Mouse (Mus musculus): ENCODE measurements around the gene Sufu. TPM values are rescaled to one million over a fixed set of nuclear protein-coding genes. Genes with fewer than 3 reads are reported as not detected.
A peak's percentile ranks its signal among the peaks of the same experiment; 100 is the strongest.

The Sufu gene
- total and polyA plus RNA-seq, 3 experiments = 8.7 to 11.0 (median 10.6) TPM

DNA sequence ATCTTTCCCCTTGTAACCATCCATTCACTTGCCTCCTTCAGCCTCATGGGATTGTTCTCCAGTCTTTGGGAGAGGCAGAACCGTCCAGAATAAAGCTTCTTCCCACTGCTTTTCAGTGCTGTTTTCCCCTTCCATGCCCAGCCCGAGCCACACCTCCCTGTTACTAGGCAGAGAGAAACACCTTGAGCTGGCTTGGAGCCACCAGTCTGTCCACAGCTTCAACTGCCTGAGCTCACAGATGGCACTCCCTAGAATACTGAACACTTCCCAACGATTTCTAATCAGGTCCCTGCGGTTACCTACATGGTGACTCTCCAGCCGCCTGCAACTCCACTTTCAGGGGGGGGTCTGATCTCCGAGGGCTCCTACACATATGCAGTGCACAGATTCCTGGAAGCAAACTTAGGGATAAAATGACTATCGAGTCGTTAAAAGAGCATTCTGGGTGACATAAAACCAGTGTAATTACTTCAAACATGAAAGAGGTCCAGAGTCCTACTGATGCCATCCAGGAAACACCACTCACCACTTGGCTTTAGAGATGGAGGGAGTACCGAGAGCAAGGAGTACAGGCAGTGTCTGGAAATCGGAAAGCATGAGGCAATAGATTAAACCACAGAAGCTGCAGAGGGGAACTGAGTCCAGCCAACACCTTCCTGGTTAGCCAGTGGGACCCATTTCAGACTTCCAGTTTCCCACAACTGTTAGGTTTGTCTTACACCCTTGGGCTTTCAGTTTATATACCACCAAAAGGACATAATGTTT lies 46.3 kb upstream of the Sufu start, which contains the start of gene 2310034G01Rik:
Gene 2310034G01Rik, minus strand, starts transcription at position 135 of the 765 bp plus-strand sequence.
- DNase-seq = no peak
- 47% methylated on average over 10 of the region's 10 CpGs for WGBS
- Histone ChIP-seq H3K79me2 (replicated peaks; ENCODE audit: control insufficient read depth, insufficient read depth, low read length) (no peaks in the 10 kb centered on the region), H3K9ac (ENCODE audit: low read depth, low read length) (peak within 1 kb of the TSS; percentile 76), H3K27me3 (ENCODE audit: control insufficient read depth, insufficient read depth, low read length) (no peaks in the 10 kb centered on the region), H3K36me3 (ENCODE audit: control insufficient read depth, insufficient read depth, low read length) (no peaks in the 10 kb centered on the region), H3K27ac (peak within 1 kb of the TSS; percentile 71), H3K4me1 (ENCODE audit: control insufficient read depth, insufficient read depth, low read length) (no peaks in the 10 kb centered on the region), H3K4me3 (peak within 1 kb of the TSS; percentile 68)
- TF ChIP-seq CTCF (IDR thresholded peaks at IDR 0.05) (no peak), EP300 (IDR thresholded peaks at IDR 0.05; ENCODE audit: insufficient read depth, low read depth, low read length) (no peak), POLR2A (IDR thresholded peaks at IDR 0.05; ENCODE audit: insufficient read depth, low read depth, low read length) (no peak)
- intact Hi-C loops (cut with DNase I) = no loop called here

- WGBS = under 1% methylated on average over 29 of the region's 29 CpGs
- H3K36me3 ChIP-seq (ENCODE audit: control insufficient read depth, insufficient read depth, low read length) = no peaks in the 10 kb centered on the region
- no peaks in the 10 kb centered on the region for H3K27me3 ChIP-seq (ENCODE audit: control insufficient read depth, insufficient read depth, low read length)
- peak overlapping the region; percentile 64 for H3K4me3 ChIP-seq
- peaks cover 1% of the 10 kb centered on the region; the same call in 1 of the 2 replicates for H3K4me1 ChIP-seq (ENCODE audit: control insufficient read depth, insufficient read depth, low read length)
- no peak for TF ChIP-seq CTCF (IDR thresholded peaks at IDR 0.05)
- TF ChIP-seq EP300 (IDR thresholded peaks at IDR 0.05; ENCODE audit: insufficient read depth, low read depth, low read length) = 0 out of 2 replicates have a peak, but pooled peaks have one; percentile 31
- TF ChIP-seq POLR2A (IDR thresholded peaks at IDR 0.05; ENCODE audit: insufficient read depth, low read depth, low read length) = 0 out of 2 replicates have a peak, but pooled peaks have one; percentile 54
- intact Hi-C loops (cut with DNase I) = loop anchor here (1.0 kb wide), 1 partner anchor 17 kb away; no protein-coding TSS in a partner anchor
- peak overlapping the region; percentile 48 for H3K9ac ChIP-seq (ENCODE audit: low read depth, low read length)
- DNase-seq = peak; percentile 84 to 90
- H3K79me2 ChIP-seq (replicated peaks; ENCODE audit: control insufficient read depth, insufficient read depth, low read length) = no peaks in the 10 kb centered on the region
- H3K27ac ChIP-seq = peak overlapping the region; percentile 74; the same call in 1 of the 2 replicates
Observed at GRCm38 (mm10) chr19:46356701-46357138, 40.0 kb upstream of the Sufu start.

DNA sequence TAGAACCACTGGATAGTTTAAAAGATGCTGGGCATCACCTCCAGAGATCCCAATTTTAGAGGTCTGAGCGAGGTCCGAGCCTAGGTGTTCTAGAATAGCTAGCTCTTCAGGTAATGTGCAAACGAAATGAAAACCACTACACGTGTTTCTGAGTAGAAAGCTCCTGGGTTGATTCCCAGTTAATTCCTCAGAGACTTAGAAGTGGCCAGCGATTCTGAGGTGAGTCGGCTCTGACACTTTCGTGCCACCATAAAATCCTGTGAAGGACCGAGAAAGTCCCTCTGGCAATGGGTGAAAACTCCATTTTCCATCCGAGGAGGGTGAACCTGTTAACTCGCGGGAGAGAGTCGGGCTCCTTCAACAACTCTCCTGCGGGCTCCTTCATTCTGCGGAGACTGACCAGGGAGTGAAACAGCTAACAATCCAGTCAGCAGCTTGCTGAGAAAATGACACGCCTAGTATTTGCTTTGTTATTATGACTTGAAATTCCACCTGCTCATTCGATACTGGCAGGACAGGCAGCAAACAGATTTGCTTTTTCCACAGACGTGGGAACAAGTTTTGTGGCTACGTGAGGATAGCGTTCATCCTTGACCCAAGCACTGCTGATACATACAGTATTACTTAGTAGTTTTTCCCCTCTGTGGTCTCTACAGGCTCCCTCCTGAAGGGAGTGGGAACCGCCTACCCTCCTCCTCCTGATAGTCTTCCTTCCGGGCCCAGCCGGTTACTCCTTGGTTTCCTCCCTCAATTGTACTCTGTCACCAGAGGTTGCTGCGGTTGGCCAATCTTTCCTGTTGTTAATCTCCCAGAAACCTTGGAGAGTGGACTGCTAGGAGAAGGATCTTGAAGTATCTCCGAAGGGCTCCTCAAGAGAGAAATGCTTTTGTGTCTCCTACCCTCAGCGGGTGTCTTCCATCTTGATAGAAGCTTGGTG lies 39.1 kb upstream of the Sufu start:
- peak overlapping the region; percentile 48 for H3K9ac ChIP-seq (ENCODE audit: low read depth, low read length)
- TF ChIP-seq POLR2A (IDR thresholded peaks at IDR 0.05; ENCODE audit: insufficient read depth, low read depth, low read length) (peak; percentile 37; the same call in 1 of the 2 replicates), EP300 (IDR thresholded peaks at IDR 0.05; ENCODE audit: insufficient read depth, low read depth, low read length) (no peak)
- H3K4me1 ChIP-seq (ENCODE audit: control insufficient read depth, insufficient read depth, low read length) = peaks cover 1% of the 10 kb centered on the region; the same call in 1 of the 2 replicates
- H3K4me3 ChIP-seq = peak overlapping the region; percentile 64
- H3K36me3 ChIP-seq (ENCODE audit: control insufficient read depth, insufficient read depth, low read length) = no peaks in the 10 kb centered on the region
- H3K27me3 ChIP-seq (ENCODE audit: control insufficient read depth, insufficient read depth, low read length) = no peaks in the 10 kb centered on the region
- H3K27ac ChIP-seq = peak overlapping the region; percentile 74
- 19% methylated on average over 25 of the region's 25 CpGs for WGBS
- H3K79me2 ChIP-seq (replicated peaks; ENCODE audit: control insufficient read depth, insufficient read depth, low read length) = no peaks in the 10 kb centered on the region
- peak; percentile 38 to 43 for DNase-seq
- intact Hi-C loops (cut with DNase I) = no loop called here

DNA sequence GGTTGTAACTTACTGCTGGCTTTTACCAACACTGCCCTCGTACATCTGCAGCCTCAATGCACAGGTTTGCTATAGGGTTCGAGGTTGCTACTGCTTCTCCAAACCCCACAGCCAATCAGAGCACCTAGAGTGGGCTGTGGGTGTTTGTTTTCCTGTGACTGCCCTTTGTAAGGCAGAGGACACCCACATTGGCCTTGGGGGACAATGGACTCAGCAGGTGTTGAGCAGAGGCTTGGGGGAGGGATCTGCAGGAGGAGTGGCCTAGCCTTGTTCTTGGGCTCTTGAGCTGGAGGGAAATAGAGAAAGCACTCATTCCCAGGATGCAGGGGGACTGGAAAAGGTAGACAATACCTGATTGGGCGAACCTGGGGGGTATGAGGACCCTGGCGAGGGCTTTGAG lies 38.3 kb upstream of the Sufu start:
- Histone ChIP-seq H3K79me2 (replicated peaks; ENCODE audit: control insufficient read depth, insufficient read depth, low read length) (no peaks in the 10 kb centered on the region), H3K27me3 (ENCODE audit: control insufficient read depth, insufficient read depth, low read length) (no peaks in the 10 kb centered on the region), H3K36me3 (ENCODE audit: control insufficient read depth, insufficient read depth, low read length) (no peaks in the 10 kb centered on the region), H3K4me3 (no peak overlapping the region; the same call in 1 of the 2 replicates), H3K9ac (ENCODE audit: low read depth, low read length) (no peak overlapping the region), H3K27ac (peak overlapping the region; percentile 74), H3K4me1 (ENCODE audit: control insufficient read depth, insufficient read depth, low read length) (peaks cover 1% of the 10 kb centered on the region; the same call in 1 of the 2 replicates)
- no peak for DNase-seq
- TF ChIP-seq EP300 (IDR thresholded peaks at IDR 0.05; ENCODE audit: insufficient read depth, low read depth, low read length) = no peak
- intact Hi-C loops (cut with DNase I) = no loop called here
- 44% methylated on average over 4 of the region's 4 CpGs for WGBS

- Histone ChIP-seq H3K9ac (ENCODE audit: low read depth, low read length) (no peak overlapping the region), H3K4me1 (ENCODE audit: control insufficient read depth, insufficient read depth, low read length) (peaks cover 1% of the 10 kb centered on the region; the same call in 1 of the 2 replicates), H3K27me3 (ENCODE audit: control insufficient read depth, insufficient read depth, low read length) (no peaks in the 10 kb centered on the region), H3K27ac (no peak overlapping the region), H3K4me3 (no peak overlapping the region), H3K79me2 (replicated peaks; ENCODE audit: control insufficient read depth, insufficient read depth, low read length) (no peaks in the 10 kb centered on the region), H3K36me3 (ENCODE audit: control insufficient read depth, insufficient read depth, low read length) (no peaks in the 10 kb centered on the region)
- TF ChIP-seq EP300 (IDR thresholded peaks at IDR 0.05; ENCODE audit: insufficient read depth, low read depth, low read length) (no peak), POLR2A (IDR thresholded peaks at IDR 0.05; ENCODE audit: insufficient read depth, low read depth, low read length) (no peak), CTCF (IDR thresholded peaks at IDR 0.05) (no peak)
- DNase-seq = no peak
- intact Hi-C loops (cut with DNase I) = no loop called here
- 59% methylated on average over 8 of the region's 8 CpGs for WGBS
Observed at GRCm38 (mm10) chr19:46362104-46362503, 34.6 kb upstream of the Sufu start.

Measured in heart, adult 2 months (tissue).